16 mouse cellular contexts compared by ENCODE assay signal in the genomic region with DNA sequence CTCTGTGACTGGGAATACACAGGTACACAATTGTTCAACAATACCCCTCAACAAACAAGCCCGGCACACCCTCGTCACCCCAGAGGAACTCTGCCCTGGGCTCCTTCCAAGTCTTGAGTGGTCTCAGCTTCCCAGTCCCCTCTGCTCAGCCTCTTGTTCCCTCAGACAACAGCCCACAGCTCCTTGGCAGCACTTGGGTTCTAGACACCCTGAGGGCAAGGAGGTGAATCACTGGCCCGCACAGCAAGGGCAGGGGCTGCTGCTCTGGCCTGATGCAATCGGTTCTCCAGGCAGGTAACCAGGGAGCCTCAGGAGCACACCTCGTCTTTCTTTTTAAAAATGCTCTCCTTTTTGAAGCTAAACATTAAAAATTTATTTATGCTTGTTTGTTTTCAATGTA. TPM values are rescaled to one million over a fixed set of nuclear protein-coding genes. Genes with fewer than 3 reads are reported as not detected.
"Had no signal": no experiment of that assay in that cellular context is flagged by ENCODE, and none has a peak within 500 bp of the region (broad histone marks: within the 10 kb centered on the region; RNA-seq: fewer than 3 reads in every experiment).

No protein-coding gene starts in this region.

- DNase-seq: kidney, adult 8-10 months; kidney, postnatal 36 days; left cerebral cortex, postnatal 4 days; lung, embryonic 14.5 days; right cerebral cortex, adult 18-20 months; right cerebral cortex, postnatal 25 days; thymus, postnatal 4 days had no signal

- H3K4me3 ChIP-seq: layer of hippocampus, adult 2 months; limb, embryonic 13.5 days; midbrain, embryonic 12.5 days; neural tube, embryonic 15.5 days had no signal

- H3K27ac ChIP-seq: kidney, postnatal 0 days; layer of hippocampus, adult 2 months; limb, embryonic 13.5 days; liver, embryonic 14.5 days; midbrain, embryonic 12.5 days; neural tube, embryonic 15.5 days; stomach, postnatal 0 days had no signal

- H3K9ac ChIP-seq: limb, embryonic 13.5 days; liver, embryonic 14.5 days; lung, embryonic 14.5 days; midbrain, embryonic 12.5 days; neural tube, embryonic 15.5 days had no signal

RNA-seq across cellular contexts. Expression of a gene that starts 3.7 kb away (rescaled TPM):
- total RNA-seq: liver, adult 2 months; megakaryocyte-erythroid progenitor cell, adult 5-6 weeks had no signal

RNA-seq across cellular contexts. Expression of a gene that starts 50.0 kb away (rescaled TPM):
- total RNA-seq: megakaryocyte-erythroid progenitor cell, adult 5-6 weeks had no signal
